Mouse (Mus musculus) heart, embryonic 14.5 days (tissue): Measurements from ENCODE around the gene Qser1. TPM values are rescaled to one million over a fixed set of nuclear protein-coding genes. Genes with fewer than 3 reads are reported as not detected.
A peak's percentile ranks its signal among the peaks of the same experiment; 100 is the strongest.

ENCODE experiments used
- ATAC-seq: fragments of 200-750 bp; cut with Nextera tagmentation; 2 replicates; pipeline ENCODE4 v1.8.0; 2017; ENCODE audit warnings: low read depth, moderate TSS enrichment; ENCODE audit not compliant: insufficient number of reproducible peaks, insufficient read depth, low FRiP score
- H3K27ac ChIP-seq, 2 experiments: fragments of 200-500 bp in 1 of 2; fragments of 300-500 bp in 1 of 2; sonication (generic) in 1 of 2; replicated peaks in 1 of 2; 2 replicates each; pipeline ENCODE4 v1.5.1; 2012 to 2014; ENCODE audit warnings: low read depth in 2 of 2, low read length in 2 of 2, control low read depth in 1 of 2, mild to moderate bottlenecking in 1 of 2, mixed read lengths in 1 of 2; ENCODE audit not compliant: control insufficient read depth in 1 of 2, insufficient read depth in 1 of 2
- H3K27me3 ChIP-seq: fragments of 300-500 bp; sonication (generic); 2 replicates; pipeline ENCODE4 v1.6.1; 2014; ENCODE audit warnings: mild to moderate bottlenecking, low read length, control low read depth; ENCODE audit not compliant: control insufficient read depth, insufficient read depth
- H3K36me3 ChIP-seq: fragments of 300-500 bp; sonication (generic); 2 replicates; pipeline ENCODE4 v1.6.1; 2014; ENCODE audit warnings: mild to moderate bottlenecking, control low read depth, low read length, mixed read lengths; ENCODE audit not compliant: control insufficient read depth, insufficient read depth
- H3K4me1 ChIP-seq, 2 experiments: fragments of 200-500 bp in 1 of 2; fragments of 300-500 bp in 1 of 2; sonication (generic) in 1 of 2; 2 replicates each; pipeline ENCODE4 v1.6.1; 2012 to 2014; ENCODE audit warnings: low read length in 2 of 2, control low read depth in 1 of 2, mixed read lengths in 1 of 2; ENCODE audit not compliant: control insufficient read depth in 2 of 2, insufficient read depth in 2 of 2
- H3K4me2 ChIP-seq: fragments of 300-500 bp; sonication (generic); 2 replicates; pipeline ENCODE4 v1.6.1; 2014; ENCODE audit warnings: mild to moderate bottlenecking, low read length
- H3K4me3 ChIP-seq, 2 experiments: fragments of 200-500 bp in 1 of 2; fragments of 300-500 bp in 1 of 2; sonication (generic) in 1 of 2; 2 replicates each; pipeline ENCODE4 v1.5.1; 2012 to 2014; ENCODE audit warnings: low read length in 2 of 2, mild to moderate bottlenecking in 2 of 2, control low read depth in 1 of 2, low read depth in 1 of 2, moderate library complexity in 1 of 2; ENCODE audit not compliant: control insufficient read depth in 1 of 2, insufficient read depth in 1 of 2
- H3K9ac ChIP-seq: fragments of 300-500 bp; sonication (generic); 2 replicates; pipeline ENCODE4 v1.6.1; 2014; ENCODE audit warnings: mild to moderate bottlenecking, low read length
- H3K9me3 ChIP-seq: fragments of 300-500 bp; sonication (generic); 2 replicates; pipeline ENCODE4 v1.6.1; 2016; ENCODE audit warnings: low read length, control low read depth; ENCODE audit not compliant: control insufficient read depth
- WGBS: fragments of 180-500 bp; shearing (Covaris S2); extraction: QIAGEN DNeasy Blood & Tissue Kit; methylation state at CpG from one replicate; pipeline ENCODE4 v1.1.7; 2014; 5-methylcytosine and 5-hydroxymethylcytosine counted together
- polyA plus RNA-seq: library from polyadenylated mRNA; unstranded; fragments of >200 nt; fragmentation: Nextera tagmentation; extraction: Ambion mirVana; gene quantifications from 2 replicates; pipeline ENCODE4 v1.2.1, GENCODE M21; 2014

The Qser1 gene
- polyA plus RNA-seq, 1 experiment from 2014 or later: 11.9 TPM

DNA sequence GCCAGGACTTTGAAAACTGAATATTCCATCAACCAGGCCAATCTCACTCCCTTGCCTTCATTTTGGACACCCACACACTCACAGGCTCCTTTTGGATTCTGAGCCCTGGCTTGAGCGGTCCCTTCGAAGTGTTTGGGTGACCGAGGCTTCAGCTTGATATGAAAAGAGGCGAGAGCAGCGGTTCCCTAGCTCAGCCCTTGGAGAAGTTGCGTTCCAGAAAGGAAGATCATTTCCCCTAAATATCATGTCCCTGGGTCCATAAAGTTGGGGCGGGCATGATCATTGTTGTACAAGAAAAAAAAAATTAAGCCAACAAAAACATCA, 104.1 kb downstream of the Qser1 start:
- Histone ChIP-seq H3K9ac (peak overlapping the region; percentile 82), H3K9me3 (no peaks in the 10 kb centered on the region), H3K27me3 (no peaks in the 10 kb centered on the region), H3K27ac (peak overlapping the region; percentile 42 to 78; a peak in 2 of 4 replicates), H3K4me1 (peaks cover 5 to 17% of the 10 kb centered on the region in 2 experiments), H3K36me3 (no peaks in the 10 kb centered on the region), H3K4me3 (peak overlapping the region; percentile 84 to 89), H3K4me2 (peak overlapping the region; percentile 65)
- ATAC-seq: no peak
- WGBS: 4% methylated on average over 7 of the region's 7 CpGs

DNA sequence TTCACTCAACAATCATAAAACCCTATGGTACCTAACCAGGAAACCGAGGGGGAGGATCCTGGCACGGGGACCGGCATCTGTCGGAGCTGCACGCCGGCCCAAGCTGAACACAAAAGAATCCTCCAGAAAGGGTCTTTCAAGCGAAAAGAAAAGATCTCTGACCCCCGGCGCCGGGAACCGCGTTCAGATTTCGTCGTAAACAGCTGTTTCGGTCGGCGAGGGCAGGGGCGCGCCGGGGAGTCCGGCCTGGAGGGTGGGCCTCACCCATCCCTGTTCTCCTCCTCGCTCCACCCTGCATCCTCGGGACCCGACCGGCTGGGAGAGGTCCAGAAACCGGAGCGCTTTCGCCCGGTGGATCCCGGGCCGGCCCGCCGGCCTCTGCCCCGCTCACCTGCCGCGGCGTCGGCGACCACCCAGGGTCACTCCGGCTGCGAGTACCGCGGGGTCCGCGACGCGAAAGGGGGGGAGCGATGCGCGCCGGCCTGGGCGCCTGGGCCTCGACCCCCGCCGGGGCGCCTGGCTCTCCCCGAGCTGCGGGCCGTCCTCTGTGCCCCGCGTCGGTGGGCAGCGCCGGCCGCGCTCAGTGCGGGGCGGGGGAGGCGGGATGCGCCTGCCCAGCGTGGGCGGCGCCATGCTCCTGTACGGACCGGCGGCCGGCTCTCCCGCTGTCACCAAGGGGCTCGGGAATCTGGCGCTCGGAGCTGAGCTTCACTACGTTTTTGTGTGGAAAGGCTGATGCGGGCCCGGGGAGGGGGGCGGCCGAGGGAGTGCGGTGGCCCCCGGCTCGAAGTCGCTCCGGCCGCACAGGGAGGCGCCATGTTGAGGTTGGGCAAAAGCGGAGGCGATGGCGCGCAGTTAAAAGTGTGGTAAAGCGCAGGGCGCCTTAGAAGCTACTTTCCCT, 104.7 kb downstream of the Qser1 start, which contains the start of gene Tcp11l1:
TSS of gene Tcp11l1 (minus strand) at position 585 of the 901 bp plus-strand sequence.
- H3K27me3 ChIP-seq: no peaks in the 10 kb centered on the region
- H3K4me1 ChIP-seq: peaks cover 5 to 17% of the 10 kb centered on the region in 2 experiments
- H3K9me3 ChIP-seq: no peaks in the 10 kb centered on the region
- H3K27ac ChIP-seq: peak within 1 kb of the TSS; percentile 42 to 78
- H3K4me3 ChIP-seq: peak within 1 kb of the TSS; percentile 84 to 89
- no peaks in the 10 kb centered on the region for H3K36me3 ChIP-seq
- peak; percentile 74; the same call in 1 of the 2 replicates for ATAC-seq
- H3K9ac ChIP-seq: peak within 1 kb of the TSS; percentile 82
- H3K4me2 ChIP-seq: peak within 1 kb of the TSS; percentile 65
- under 1% methylated on average over 75 of the region's 99 CpGs for WGBS

DNA sequence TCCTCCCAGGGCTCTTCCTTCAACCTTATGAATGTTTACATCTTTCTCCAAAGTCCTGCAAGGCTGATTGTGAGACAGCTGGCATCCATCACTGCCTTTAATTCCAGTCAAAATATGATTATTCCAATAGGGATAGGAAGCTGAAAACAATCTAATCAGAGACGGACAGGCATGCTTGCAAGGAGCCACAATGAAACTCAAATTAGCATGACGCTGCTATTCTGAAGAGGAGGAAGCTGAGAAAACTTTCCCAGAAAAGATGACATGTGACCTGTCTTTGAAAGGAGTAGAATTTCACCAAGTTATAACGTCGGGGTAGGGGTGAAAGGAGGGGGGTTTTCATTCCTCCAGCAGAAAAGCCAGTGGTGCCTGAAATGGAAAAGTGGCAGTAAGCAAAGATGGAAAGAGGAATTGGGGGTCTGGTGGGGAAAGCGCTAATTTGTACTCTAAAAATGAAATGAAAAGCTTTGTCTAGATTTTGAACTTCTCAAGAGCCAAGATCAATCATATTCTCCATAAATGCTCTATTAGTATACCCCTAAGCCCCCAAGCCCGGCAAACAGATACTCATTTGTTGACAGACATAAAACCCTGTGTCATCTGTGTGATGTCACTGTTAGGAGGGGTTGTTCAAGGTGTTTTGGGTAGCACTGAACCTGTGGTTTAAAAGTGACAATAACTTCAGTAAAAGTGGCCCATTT, 105.7 kb downstream of the Qser1 start:
- peaks cover 7% of the 10 kb centered on the region; the same call in 1 of the 2 replicates for H3K36me3 ChIP-seq
- H3K4me3 ChIP-seq: peak overlapping the region in 1 of 2 experiments; percentile 84; a peak in 2 of 4 replicates
- peak overlapping the region; percentile 65 for H3K4me2 ChIP-seq
- peaks cover 5 to 17% of the 10 kb centered on the region in 2 experiments for H3K4me1 ChIP-seq
- H3K9me3 ChIP-seq: no peaks in the 10 kb centered on the region
- no peaks in the 10 kb centered on the region for H3K27me3 ChIP-seq
- H3K27ac ChIP-seq: no peak overlapping the region
- 40% methylated on average over 6 of the region's 6 CpGs for WGBS
- ATAC-seq: no peak
- H3K9ac ChIP-seq: no peak overlapping the region

DNA sequence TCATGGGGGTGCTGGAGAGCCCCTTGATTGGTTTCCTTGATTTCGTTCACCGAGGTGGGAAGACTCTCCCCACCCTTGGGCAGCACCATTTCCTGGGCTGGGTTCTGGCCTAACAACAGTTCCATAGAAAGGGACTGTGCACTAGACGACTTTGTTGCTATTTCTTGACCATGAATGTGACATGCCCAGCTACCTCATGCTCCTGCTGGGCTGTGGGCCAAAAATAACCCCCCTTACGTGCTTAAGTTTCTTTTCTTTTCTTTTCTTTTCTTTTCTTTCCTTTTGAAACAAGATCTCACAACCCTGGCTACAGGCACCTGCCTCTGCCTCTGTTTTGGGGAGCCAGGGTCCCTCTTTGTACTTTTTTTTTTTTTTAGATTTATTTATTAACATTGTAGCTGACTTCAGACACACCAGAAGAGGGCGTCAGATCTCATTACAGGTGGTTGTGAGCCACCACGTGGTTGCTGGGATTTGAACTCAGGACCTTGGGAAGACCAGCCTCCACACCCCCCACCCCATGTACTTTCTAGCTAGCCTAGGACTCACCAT, 106.7 kb downstream of the Qser1 start:
- H3K36me3 ChIP-seq: peaks cover 16% of the 10 kb centered on the region; the same call in 1 of the 2 replicates
- no peaks in the 10 kb centered on the region for H3K27me3 ChIP-seq
- H3K4me1 ChIP-seq: peaks cover 5 to 17% of the 10 kb centered on the region in 2 experiments
- H3K4me2 ChIP-seq: no peak overlapping the region
- WGBS: 29% methylated on average over 6 of the region's 6 CpGs
- H3K27ac ChIP-seq: no peak overlapping the region; a peak in 1 of 4 replicates
- ATAC-seq: no peak
- peak overlapping the region; percentile 3; the same call in 1 of the 2 replicates for H3K9ac ChIP-seq
- no peaks in the 10 kb centered on the region for H3K9me3 ChIP-seq
- H3K4me3 ChIP-seq: no peak overlapping the region

Other genes starting within 250 kb of the Qser1 start
- 50.9 and 53.7 TPM in 2 replicates for gene Cstf3, start 226.2 kb downstream of the Qser1 start, polyA plus RNA-seq
- gene Tcp11l1, start 104.6 kb downstream of the Qser1 start, polyA plus RNA-seq: 33.9 and 37.8 TPM in 2 replicates
- 0.18 TPM in 1 of 2 replicates, not detected in the other for gene Pin1rt1, start 100.4 kb downstream of the Qser1 start, polyA plus RNA-seq
- 3.9 and 4.0 TPM in 2 replicates for gene Depdc7, start 73.9 kb downstream of the Qser1 start, polyA plus RNA-seq
- 1.1 and 1.3 TPM in 2 replicates for gene Prrg4, start 33.1 kb upstream of the Qser1 start, polyA plus RNA-seq
- gene Ccdc73, start 51.0 kb upstream of the Qser1 start, polyA plus RNA-seq: 7.3 and 10.4 TPM in 2 replicates
- gene Eif3m, start 200.3 kb upstream of the Qser1 start, polyA plus RNA-seq: 225 and 243 TPM in 2 replicates